Mouse (Mus musculus) yolk sac, embryonic 10.5 days (tissue): ENCODE measurements around the gene Gkn3.

ENCODE experiments used
- DNase-seq: peaks from one replicate; pipeline ENCODE4 v3.0.0-alpha.2; 2017; ENCODE audit warnings: low spot score

Gene Gkn3

GRCm38 (mm10) chr6:87388877-87389276 lies at the start of gene Gkn3:
TSS of gene Gkn3 (minus strand) at chr6:87388935.
- no peak for DNase-seq

DNA sequence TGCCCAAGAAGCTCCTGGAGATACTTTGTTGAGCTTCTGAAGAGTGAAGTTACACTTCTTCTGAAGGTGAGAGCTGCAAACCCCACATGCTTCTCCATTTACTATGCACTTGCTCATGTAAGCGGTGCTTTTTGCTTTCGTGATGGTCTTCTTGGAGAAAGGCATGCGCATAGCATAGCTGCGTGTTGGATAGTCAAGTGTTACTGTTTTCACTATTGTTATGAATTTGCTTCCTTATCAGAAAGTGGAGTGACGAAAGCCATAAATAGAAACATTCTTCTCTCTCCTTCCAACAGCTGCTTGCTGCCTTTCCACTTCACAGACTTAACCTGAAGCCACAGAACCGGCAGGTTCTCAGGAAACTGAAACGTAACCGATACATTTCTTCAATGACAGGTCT lies 48.0 kb upstream of the Gkn3 start:
- DNase-seq, result no peak

- DNase-seq, result no peak
These were observed 47.1 kb upstream of the Gkn3 start for GRCm38 (mm10) chr6:87435791-87436190.

GRCm38 (mm10) chr6:87428487-87429044 lies 39.8 kb upstream of the Gkn3 start, which contains the start of gene Bmp10:
TSS of gene Bmp10 (plus strand) at chr6:87428994.
- no peak for DNase-seq

DNA sequence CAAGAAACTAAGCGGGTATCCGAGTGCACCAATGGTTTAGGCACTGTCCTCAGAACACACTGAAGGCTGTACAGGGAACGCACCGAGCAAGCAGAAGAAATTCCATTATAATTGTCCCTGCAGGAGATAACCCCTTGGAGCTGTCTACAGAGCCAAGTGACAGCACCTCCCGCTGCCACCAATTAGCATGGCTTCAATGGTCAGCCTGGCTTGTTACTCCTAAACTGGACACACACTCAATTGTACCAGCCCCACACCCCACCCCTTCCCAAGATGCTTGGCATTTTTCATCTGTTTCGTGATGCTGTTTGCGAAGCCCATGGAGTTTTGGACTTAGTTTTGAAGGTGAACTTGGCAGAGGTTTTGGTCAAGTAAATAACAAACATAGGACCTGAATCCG lies 38.9 kb upstream of the Gkn3 start:
- DNase-seq, result no peak

GRCm38 (mm10) chr6:87426954-87427353 lies 38.2 kb upstream of the Gkn3 start:
- no peak for DNase-seq

- no peak for DNase-seq
These were observed 35.5 kb upstream of the Gkn3 start for GRCm38 (mm10) chr6:87424037-87424816.

DNA sequence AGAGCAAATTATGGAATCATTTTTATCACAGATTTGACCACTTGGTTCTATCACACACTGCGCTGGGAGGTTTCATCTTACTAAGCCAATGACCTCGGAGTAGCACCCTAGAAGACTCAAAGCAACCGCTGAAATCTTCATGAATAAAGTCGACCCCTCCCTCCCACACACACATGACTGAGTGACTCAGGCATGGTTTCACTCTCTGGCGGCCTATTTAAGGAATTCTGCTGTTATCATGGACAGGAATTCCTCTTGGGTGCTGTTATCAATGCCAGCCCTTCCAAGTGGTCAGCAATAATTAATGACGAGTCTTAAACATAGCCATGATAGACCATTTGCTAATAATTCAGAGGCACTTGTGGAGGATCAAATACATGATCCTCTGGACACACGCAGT lies 33.6 kb upstream of the Gkn3 start:
- DNase-seq, result no peak

DNA sequence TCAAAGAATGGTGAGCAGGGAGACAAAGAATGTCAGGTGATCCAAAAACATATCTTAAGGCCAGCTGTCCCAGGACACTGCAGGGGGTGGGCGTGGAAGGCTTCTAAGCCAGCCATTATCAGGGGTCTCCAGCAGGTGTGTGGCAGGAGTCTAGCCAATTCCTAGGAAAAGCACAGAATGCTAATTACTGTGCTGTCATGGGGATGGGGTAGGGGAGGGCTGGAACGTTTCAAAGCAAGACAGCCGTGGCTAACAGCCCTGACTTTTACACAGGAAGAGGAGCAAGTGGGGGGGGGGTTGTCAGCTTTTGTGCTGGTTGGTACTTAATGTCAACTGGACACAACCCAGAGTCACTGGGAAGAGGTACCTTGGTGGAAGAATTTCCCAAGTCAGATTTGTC lies 23.3 kb upstream of the Gkn3 start:
- DNase-seq, result no peak

GRCm38 (mm10) chr6:87401456-87401855 lies 12.7 kb upstream of the Gkn3 start:
- DNase-seq, result no peak

- no peak for DNase-seq
These were observed 11.3 kb upstream of the Gkn3 start for GRCm38 (mm10) chr6:87399886-87400566.

GRCm38 (mm10) chr6:87399137-87399536 lies 10.4 kb upstream of the Gkn3 start:
- no peak for DNase-seq

DNA sequence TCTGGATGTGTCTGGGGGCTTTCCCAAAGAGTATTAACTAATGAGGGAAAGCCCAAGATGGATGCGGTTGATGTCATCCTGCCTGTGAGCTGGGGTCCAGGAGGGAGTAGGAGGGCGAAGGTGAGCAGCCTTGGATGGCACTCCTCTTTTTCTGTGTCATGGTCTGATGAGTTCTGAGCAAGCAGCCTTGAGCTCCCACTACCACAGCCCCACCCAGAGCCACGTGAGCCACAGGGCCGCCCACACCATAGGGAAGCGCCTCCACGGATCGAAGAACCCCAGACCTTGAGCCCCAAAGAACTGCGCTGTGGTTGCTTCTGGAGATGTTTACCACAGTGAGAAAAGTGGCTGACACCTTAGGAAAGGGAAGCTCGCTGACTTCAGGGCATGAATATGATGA lies 6.0 kb upstream of the Gkn3 start:
- no peak for DNase-seq

GRCm38 (mm10) chr6:87393466-87394205 lies 4.9 kb upstream of the Gkn3 start:
- peak; percentile 42 for DNase-seq

GRCm38 (mm10) chr6:87389455-87389989 lies 787 bp upstream of the Gkn3 start:
- peak; percentile 20 for DNase-seq

- no peak for DNase-seq
These were observed 2.1 kb downstream of the Gkn3 start for GRCm38 (mm10) chr6:87386681-87387080.

GRCm38 (mm10) chr6:87386203-87386602 lies 2.5 kb downstream of the Gkn3 start:
- DNase-seq, result peak; percentile 35

DNA sequence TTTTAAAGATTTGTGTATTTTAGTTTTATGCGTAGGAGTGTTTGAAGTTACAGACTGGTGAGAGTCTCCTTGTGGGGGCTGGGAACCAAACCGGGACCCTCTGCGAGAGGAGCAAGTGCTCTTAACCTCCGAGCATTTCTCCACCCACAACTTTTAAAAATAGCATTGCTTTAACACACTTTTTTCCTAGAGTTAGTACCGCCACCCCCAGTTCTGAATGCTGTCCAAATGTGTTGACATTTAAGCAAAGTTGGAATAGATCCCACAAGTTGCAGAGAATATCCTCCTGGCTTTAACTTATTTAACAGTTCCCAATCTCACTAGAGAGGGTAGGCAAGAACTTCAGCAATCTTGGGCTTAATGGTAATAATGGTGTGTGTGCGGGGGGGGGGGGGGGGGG lies 4.0 kb downstream of the Gkn3 start:
- no peak for DNase-seq

DNA sequence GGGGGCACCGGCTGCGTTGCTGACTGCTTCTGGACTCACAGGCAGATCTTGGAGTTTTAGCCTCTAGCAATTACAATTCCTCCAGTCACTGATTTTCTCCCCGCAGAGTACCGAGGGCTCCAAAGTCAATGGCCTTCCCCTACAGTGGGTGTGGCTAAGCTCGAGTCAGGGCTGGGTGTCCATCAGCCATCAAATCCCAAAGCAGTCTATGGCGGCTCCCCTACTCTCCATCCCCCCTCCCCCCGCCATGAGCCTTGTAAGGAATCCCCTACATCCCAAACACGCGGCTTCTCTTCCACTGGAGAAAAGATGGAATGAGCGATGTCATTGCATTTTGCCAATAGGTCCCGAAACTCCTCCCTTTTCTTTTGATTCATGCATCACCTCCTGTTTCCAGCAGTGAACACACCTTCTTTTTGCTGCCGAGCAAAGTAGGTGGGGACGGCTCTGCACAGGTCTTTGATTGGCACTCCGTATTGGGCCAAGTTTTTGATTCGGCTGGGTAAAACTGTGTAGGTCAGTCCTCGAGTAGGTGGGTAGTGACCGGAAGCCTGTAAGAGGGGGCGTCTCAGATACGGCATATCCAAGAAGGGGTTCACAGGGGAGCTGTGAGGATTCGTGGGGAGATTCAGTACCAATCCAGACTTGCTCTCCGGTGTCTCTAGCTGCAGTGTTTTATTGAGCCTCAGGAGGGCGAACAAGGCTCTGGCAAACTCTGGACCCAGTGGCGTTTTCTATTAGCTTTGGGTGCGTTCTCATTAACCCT lies 4.6 kb downstream of the Gkn3 start:
- DNase-seq, result no peak

GRCm38 (mm10) chr6:87373057-87373456 lies 15.7 kb downstream of the Gkn3 start, which contains the start of gene Gkn2:
TSS of gene Gkn2 (plus strand) at chr6:87373357.
- DNase-seq, result no peak

GRCm38 (mm10) chr6:87369223-87369622 lies 19.5 kb downstream of the Gkn3 start:
- DNase-seq, result no peak
